Mouse (Mus musculus) heart, postnatal 10 days (tissue): Measurements from ENCODE around the gene Gtf2h4. TPM values are rescaled to one million over a fixed set of nuclear protein-coding genes. Genes with fewer than 3 reads are reported as not detected.

Source experiments
- DNase-seq, 2 experiments: peaks; one replicate each; pipeline ENCODE4 v3.0.0; 2021
- intact Hi-C: fragments of 180-260 bp; cut with DNase I; formaldehyde crosslinking; loops from one replicate; pipeline ENCODE4 v1.15.1; 2025
- total RNA-seq, 2 experiments: library from RNA; stranded (reverse); gene quantifications; 2 replicates each; pipeline ENCODE4 v1.2.3; 2021

The Gtf2h4 gene
- total RNA-seq, 2 experiments from 2014 or later, result 15.5 to 18.7 TPM

- no peak for DNase-seq
- intact Hi-C loops, result no loop called here
Observed at GRCm38 (mm10) chr17:35643609-35644236, 29.8 kb downstream of the Gtf2h4 start, which contains the start of gene Mucl3. Gene Mucl3 (minus strand): TSS chr17:35643695.

GRCm38 (mm10) chr17:35639352-35639751, 34.2 kb downstream of the Gtf2h4 start:
- intact Hi-C loops, result no loop called here
- DNase-seq, result peak in 1 of 2 experiments; percentile 11

- intact Hi-C loops, result no loop called here
- DNase-seq, result peak; percentile 88
Observed at GRCm38 (mm10) chr17:35638475-35639190, 34.9 kb downstream of the Gtf2h4 start.

- intact Hi-C loops, result no loop called here
- peak; percentile 23 to 51 for DNase-seq
Observed at GRCm38 (mm10) chr17:35636363-35636762, 37.2 kb downstream of the Gtf2h4 start.

- DNase-seq, result peak; percentile 75 to 82
- intact Hi-C loops, result loop anchor here (1.0 kb wide), 1 partner anchor 90 kb away; no protein-coding TSS in a partner anchor
Observed at GRCm38 (mm10) chr17:35635699-35636111, 37.8 kb downstream of the Gtf2h4 start.

- intact Hi-C loops, result loop anchor here (1.0 kb wide), 1 partner anchor 90 kb away; no protein-coding TSS in a partner anchor
- no peak for DNase-seq
Observed at GRCm38 (mm10) chr17:35635202-35635601, 38.3 kb downstream of the Gtf2h4 start.

GRCm38 (mm10) chr17:35633992-35634391, 39.5 kb downstream of the Gtf2h4 start:
- DNase-seq, result peak; percentile 42 to 45
- intact Hi-C loops, result no loop called here

GRCm38 (mm10) chr17:35626537-35626936, 47.0 kb downstream of the Gtf2h4 start, which contains the start of gene Gm9573:
Gene Gm9573 (minus strand): TSS chr17:35626637.
- intact Hi-C loops, result no loop called here
- DNase-seq, result no peak

Other genes with a start within 250 kb of the Gtf2h4 start
- gene H2-Q6, start 248.9 kb downstream of the Gtf2h4 start, total RNA-seq, result under 1 TPM; 0.25 to 0.38 TPM
- gene H2-Q7, start 234.6 kb downstream of the Gtf2h4 start, total RNA-seq, result 1 to 10 TPM; 1.2 to 1.3 TPM
- gene H2-Q10, start 203.7 kb downstream of the Gtf2h4 start, total RNA-seq, result under 1 TPM; 0.27 to 0.34 TPM
- not detected for gene Pou5f1, start 167.7 kb downstream of the Gtf2h4 start, total RNA-seq
- 10 to 100 TPM; 17.5 to 17.9 TPM for gene Tcf19, start 156.9 kb downstream of the Gtf2h4 start, total RNA-seq
- gene Cchcr1, start 156.6 kb downstream of the Gtf2h4 start, total RNA-seq, result 1 to 10 TPM; 5.1 to 5.2 TPM
- gene Psors1c2, start 140.5 kb downstream of the Gtf2h4 start, total RNA-seq, result not detected
- under 1 TPM; 0.14 to 0.15 TPM for gene Cdsn, start 121.6 kb downstream of the Gtf2h4 start, total RNA-seq
- gene 2300002M23Rik, start 106.3 kb downstream of the Gtf2h4 start, total RNA-seq, result not detected
- gene Sfta2, start 72.2 kb downstream of the Gtf2h4 start, total RNA-seq, result not detected
- not detected for gene Gm9573, start 47.1 kb downstream of the Gtf2h4 start, total RNA-seq
- gene Mucl3, start 30.0 kb downstream of the Gtf2h4 start, total RNA-seq, result not detected
- 10 to 100 TPM; 25.2 to 34.0 TPM for gene Vars2, start 6.1 kb downstream of the Gtf2h4 start, total RNA-seq
- 10 to 100 TPM; 56.8 to 66.6 TPM for gene Ddr1, start 30.9 kb upstream of the Gtf2h4 start, total RNA-seq
- gene Ier3, start 147.9 kb upstream of the Gtf2h4 start, total RNA-seq, result 10 to 100 TPM; 18.7 to 25.9 TPM
- 100 to 1,000 TPM; 114 to 124 TPM for gene Flot1, start 149.5 kb upstream of the Gtf2h4 start, total RNA-seq
- 100 to 1,000 TPM; 358 to 363 TPM for gene Tubb5, start 164.6 kb upstream of the Gtf2h4 start, total RNA-seq
- 10 to 100 TPM; 20.4 to 22.1 TPM for gene Mdc1, start 167.8 kb upstream of the Gtf2h4 start, total RNA-seq
- 10 to 100 TPM; 12.6 to 13.5 TPM for gene Nrm, start 187.6 kb upstream of the Gtf2h4 start, total RNA-seq
- gene Ppp1r18, start 191.9 kb upstream of the Gtf2h4 start, total RNA-seq, result 10 to 100 TPM; 27.9 to 29.6 TPM
- gene Dhx16, start 206.1 kb upstream of the Gtf2h4 start, total RNA-seq, result 10 to 100 TPM; 24.7 to 29.2 TPM
- 10 to 100 TPM; 64.8 to 69.8 TPM for gene 2310061I04Rik, start 223.7 kb upstream of the Gtf2h4 start, total RNA-seq
- 10 to 100 TPM; 12.1 to 16.3 TPM for gene Atat1, start 236.3 kb upstream of the Gtf2h4 start, total RNA-seq
- gene Mrps18b, start 242.7 kb upstream of the Gtf2h4 start, total RNA-seq, result 10 to 100 TPM; 52.8 to 56.2 TPM
- gene Ppp1r10, start 242.7 kb upstream of the Gtf2h4 start, total RNA-seq, result 10 to 100 TPM; 43.3 to 45.1 TPM